Mouse (Mus musculus) brain, embryonic 14.5 days (tissue): ENCODE measurements around the gene Rundc3b.

Source experiments
- CTCF ChIP-seq: fragments of 200-500 bp; IDR thresholded peaks from 2 replicates; pipeline ENCODE4 v1.5.1; 2012; ENCODE audit warnings: inconsistent platforms, mild to moderate bottlenecking, moderate library complexity, borderline replicate concordance; ENCODE audit not compliant: insufficient read depth, insufficient read length; ENCODE audit errors: extremely low read depth
- POLR2A ChIP-seq: fragments of 200-500 bp; IDR thresholded peaks from 2 replicates; pipeline ENCODE4 v1.6.1; 2012; ENCODE audit warnings: mild to moderate bottlenecking, inconsistent platforms, borderline replicate concordance; ENCODE audit not compliant: poor library complexity, insufficient read depth, insufficient read length, severe bottlenecking; ENCODE audit errors: extremely low read depth

GRCm38 (mm10) chr5:8632901-8633300 is 10.1 kb upstream of the Rundc3b start:
- TF ChIP-seq POLR2A (no peak), CTCF (no peak)
